8 mouse cellular contexts compared by ENCODE assay signal in genomic region chr5:116322365-116323027, GRCm38 (mm10). TPM values are rescaled to one million over a fixed set of nuclear protein-coding genes. Genes with fewer than 3 reads are reported as not detected.
A peak's percentile ranks its signal among the peaks of the same experiment; 100 is the strongest.
DNase-seq lines count a peak whose midpoint lies in the region; ATAC-seq lines count a peak whose summit lies in the region.
"Had no signal": no experiment of that assay in that cellular context is flagged by ENCODE, and none has a peak within 500 bp of the region (broad histone marks: within the 10 kb centered on the region; RNA-seq: fewer than 3 reads in every experiment).

No protein-coding gene starts in this region.

- DNase-seq in embryo, embryonic 11 days: peak; percentile 72
- DNase-seq in forebrain, embryonic 14.5 days (ENCODE audit: low spot score): peak; percentile 92
- DNase-seq in layer of hippocampus, postnatal 36 days: peak; percentile 61 to 66
- peak; percentile 70 for DNase-seq in retina, embryonic 14.5 days (ENCODE audit: low spot score)
- DNase-seq in heart, postnatal 25 days (ENCODE audit: low spot score): no peak
- DNase-seq in heart, postnatal 10 days: no peak
- no peak for DNase-seq in heart, postnatal 4 days

- H3K27me3 ChIP-seq in forebrain, embryonic 14.5 days (replicated peaks; ENCODE audit: control insufficient read depth, insufficient read depth, low read length): peaks cover 24% of the 10 kb centered on the region
- H3K27me3 ChIP-seq: limb, embryonic 15.5 days had no signal

- peak overlapping the region; percentile 6 for H3K4me2 ChIP-seq in forebrain, embryonic 14.5 days (ENCODE audit: low read length)
- H3K4me2 ChIP-seq: limb, embryonic 15.5 days had no signal

- ATAC-seq in forebrain, embryonic 14.5 days: peak; percentile 94

- H3K9me3 ChIP-seq in forebrain, embryonic 14.5 days (replicated peaks; ENCODE audit: control insufficient read depth, low read length): no peaks in the 10 kb centered on the region
- H3K9me3 ChIP-seq: limb, embryonic 15.5 days had no signal

- no peaks in the 10 kb centered on the region for H3K36me3 ChIP-seq in forebrain, embryonic 14.5 days (ENCODE audit: control insufficient read depth, insufficient read depth, low read length)
- H3K36me3 ChIP-seq: limb, embryonic 15.5 days had no signal

- peaks cover 17% of the 10 kb centered on the region for H3K4me1 ChIP-seq in forebrain, embryonic 14.5 days (ENCODE audit: control insufficient read depth, insufficient read depth, low read length)

- H3K27ac ChIP-seq in forebrain, embryonic 14.5 days (ENCODE audit: low read depth, low read length): peak overlapping the region; percentile 44; the same call in 1 of the 2 replicates
- H3K27ac ChIP-seq: limb, embryonic 15.5 days had no signal

- intact Hi-C loops in heart, postnatal 25 days (cut with DNase I): no loop called here
- intact Hi-C loops in heart, postnatal 10 days (cut with DNase I): no loop called here

- WGBS in forebrain, embryonic 14.5 days: 14% methylated on average over 15 of the region's 15 CpGs

- H3K4me3 ChIP-seq in forebrain, embryonic 14.5 days (ENCODE audit: low read depth, low read length): no peak overlapping the region
- H3K4me3 ChIP-seq: limb, embryonic 15.5 days had no signal

- no peak overlapping the region for H3K9ac ChIP-seq in forebrain, embryonic 14.5 days (ENCODE audit: low read length)
- H3K9ac ChIP-seq: limb, embryonic 15.5 days had no signal

RNA-seq across cellular contexts. Expression of gene Ccdc60, which starts 33.7 kb away (rescaled TPM):
- polyA plus RNA-seq in forebrain, embryonic 14.5 days (2014; fragmentation: Nextera tagmentation; extraction: Ambion mirVana): 0.89 and 1.1 TPM in 2 replicates
- under 1 TPM; 0.15 to 0.48 TPM for total RNA-seq in layer of hippocampus, postnatal 36 days (2021)
- total RNA-seq in heart, postnatal 25 days (2021): not detected
- not detected for total RNA-seq in heart, postnatal 10 days (2021)
- total RNA-seq in heart, postnatal 4 days (2021): under 1 TPM in 1 of 2 experiments, not detected in 1; 0.12 TPM

Comparison
In these comparisons a context has a peak if more than half of its experiments do, and no peak if none do; other contexts are left out.
1. DNase-seq: peak in embryo, embryonic 11 days (single experiment), forebrain, embryonic 14.5 days (single experiment), layer of hippocampus, postnatal 36 days (2 of 2) and retina, embryonic 14.5 days (single experiment); none in heart, postnatal 25 days (single experiment), heart, postnatal 10 days (0 of 2) and heart, postnatal 4 days (single experiment).